Mouse (Mus musculus) 3T3-L1 (cell line): ENCODE measurements around the gene Slf2.

ENCODE experiments used
- DNase-seq: peaks from one replicate; pipeline ENCODE4 v3.0.0-alpha.2; 2015; ENCODE audit warnings: low read depth, low spot score

Gene Slf2

GRCm38 (mm10) chr19:45012219-45012618 lies 81.3 kb downstream of the Slf2 start:
- no peak for DNase-seq

- peak; percentile 83 for DNase-seq
Measured at GRCm38 (mm10) chr19:45012636-45013035, 81.7 kb downstream of the Slf2 start.

- no peak for DNase-seq
Measured at GRCm38 (mm10) chr19:45013581-45014225, 82.8 kb downstream of the Slf2 start.

- peak; percentile 65 for DNase-seq
Measured at GRCm38 (mm10) chr19:45014335-45014971, 83.5 kb downstream of the Slf2 start, which contains the start of gene Lzts2. Gene Lzts2 (plus strand): TSS chr19:45014414.

GRCm38 (mm10) chr19:45014981-45015402 lies 84.0 kb downstream of the Slf2 start:
- peak; percentile 47 for DNase-seq

- DNase-seq, result peak; percentile 51
Measured at GRCm38 (mm10) chr19:45015518-45016281, 84.7 kb downstream of the Slf2 start.

GRCm38 (mm10) chr19:45016341-45017215 lies 85.6 kb downstream of the Slf2 start:
- peak; percentile 97 for DNase-seq

GRCm38 (mm10) chr19:45017216-45017771 lies 86.3 kb downstream of the Slf2 start:
- DNase-seq, result peak; percentile 85

GRCm38 (mm10) chr19:45017909-45018308 lies 87.0 kb downstream of the Slf2 start:
- DNase-seq, result peak; percentile 66

GRCm38 (mm10) chr19:45018351-45018831 lies 87.4 kb downstream of the Slf2 start:
- DNase-seq, result peak; percentile 76

GRCm38 (mm10) chr19:45020348-45020747 lies 89.4 kb downstream of the Slf2 start:
- peak; percentile 91 for DNase-seq

GRCm38 (mm10) chr19:45021362-45021761 lies 90.4 kb downstream of the Slf2 start:
- DNase-seq, result no peak

- DNase-seq, result no peak
Measured at GRCm38 (mm10) chr19:45023993-45024392, 93.0 kb downstream of the Slf2 start.

GRCm38 (mm10) chr19:45024775-45025174 lies 93.8 kb downstream of the Slf2 start:
- no peak for DNase-seq

- DNase-seq, result no peak
Measured at GRCm38 (mm10) chr19:45025937-45026568, 95.1 kb downstream of the Slf2 start.

- DNase-seq, result peak; percentile 64
Measured at GRCm38 (mm10) chr19:45026958-45027670, 96.2 kb downstream of the Slf2 start.

- DNase-seq, result peak; percentile 52
Measured at GRCm38 (mm10) chr19:45027848-45028247, 96.9 kb downstream of the Slf2 start.

- DNase-seq, result no peak
Measured at GRCm38 (mm10) chr19:45028746-45029145, 97.8 kb downstream of the Slf2 start.

GRCm38 (mm10) chr19:45029571-45029970 lies 98.6 kb downstream of the Slf2 start:
- DNase-seq, result no peak

GRCm38 (mm10) chr19:45030111-45030510 lies 99.2 kb downstream of the Slf2 start:
- DNase-seq, result peak; percentile 80
